Mouse (Mus musculus) bone marrow macrophage, adult 2 months (primary cell): ENCODE measurements around the gene Vps4b. TPM values are rescaled to one million over a fixed set of nuclear protein-coding genes. Genes with fewer than 3 reads are reported as not detected.
"Not testable (repeated sequence)": the region's sequence is repeated elsewhere in the genome, so short reads cannot be mapped to it uniquely, and the experiment has no call there.

ENCODE experiments used
- H3K27ac ChIP-seq: 2 replicates; pipeline ENCODE4 v1.5.1; 2012; ENCODE audit warnings: low read depth, low read length; ENCODE audit not compliant: insufficient read depth
- H3K4me1 ChIP-seq: 2 replicates; pipeline ENCODE4 v1.6.1; 2012; ENCODE audit warnings: low read length; ENCODE audit not compliant: control insufficient read depth, insufficient read depth
- H3K4me3 ChIP-seq: 2 replicates; pipeline ENCODE4 v1.5.1; 2012; ENCODE audit warnings: mild to moderate bottlenecking, low read length, moderate library complexity; ENCODE audit not compliant: insufficient read depth
- CTCF ChIP-seq: IDR thresholded peaks from 2 replicates; pipeline ENCODE4 v1.5.1; 2012; ENCODE audit warnings: low read depth, mild to moderate bottlenecking, low read length, moderate library complexity
- POLR2A ChIP-seq: IDR thresholded peaks from 2 replicates; pipeline ENCODE4 v1.6.1; 2012; ENCODE audit warnings: mild to moderate bottlenecking, low read depth, low read length, borderline replicate concordance
- polyA plus RNA-seq: library from polyadenylated mRNA; stranded (reverse); fragments of >200 nt; gene quantifications from 2 replicates; pipeline ENCODE4 v1.2.4, GENCODE M21; 2012; ENCODE audit not compliant: missing spikeins, insufficient read depth, insufficient read length

The Vps4b gene
- polyA plus RNA-seq, 1 experiment, result 127 TPM

DNA sequence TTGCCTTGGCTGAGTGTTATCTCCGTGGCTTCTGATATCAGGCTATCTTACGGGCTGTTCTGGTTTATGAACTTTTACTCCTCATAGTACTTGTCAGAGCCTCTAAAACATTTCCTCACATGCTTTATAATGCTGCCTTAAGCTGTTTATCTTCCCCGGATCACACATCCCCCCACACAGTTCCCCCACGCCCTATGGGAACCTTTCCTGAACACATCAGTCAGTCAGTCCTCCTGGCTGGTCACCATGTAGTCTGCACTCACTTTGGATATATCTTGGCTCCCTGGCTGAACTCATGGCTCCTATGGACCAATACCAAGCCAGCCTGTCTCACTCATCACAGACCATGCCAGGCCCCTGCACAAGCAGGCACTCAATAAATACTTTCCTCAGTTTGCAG lies 39.9 kb downstream of the Vps4b start:
- Histone ChIP-seq H3K4me1 (peaks cover 14% of the 10 kb centered on the region), H3K27ac (no peak overlapping the region), H3K4me3 (no peak overlapping the region)
- TF ChIP-seq POLR2A (no peak), CTCF (no peak)

DNA sequence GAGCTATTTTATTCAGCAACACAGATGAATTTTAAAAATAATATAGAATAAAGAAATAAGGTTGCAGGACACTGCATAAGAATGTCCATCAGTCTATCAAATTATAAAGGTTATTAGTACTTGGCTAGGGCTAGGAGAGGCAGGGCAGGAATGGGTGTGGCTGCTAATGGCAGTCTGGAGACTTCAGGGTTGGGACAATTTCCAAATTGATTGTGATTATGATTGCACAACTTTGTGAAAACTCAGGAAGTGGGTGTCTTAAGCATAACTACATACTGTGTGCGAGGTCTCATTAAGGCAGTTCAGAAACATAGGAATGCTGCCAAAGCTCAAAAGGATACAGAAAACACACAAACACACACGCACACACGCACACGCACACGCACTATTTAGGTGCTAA lies 44.5 kb downstream of the Vps4b start:
- peaks cover 6% of the 10 kb centered on the region for H3K4me1 ChIP-seq
- no peak overlapping the region for H3K27ac ChIP-seq
- no peak for TF ChIP-seq CTCF
- no peak for TF ChIP-seq POLR2A
- H3K4me3 ChIP-seq, result no peak overlapping the region

GRCm38 (mm10) chr1:106750656-106751055 lies 45.9 kb downstream of the Vps4b start:
- peaks cover 6% of the 10 kb centered on the region for H3K4me1 ChIP-seq

DNA sequence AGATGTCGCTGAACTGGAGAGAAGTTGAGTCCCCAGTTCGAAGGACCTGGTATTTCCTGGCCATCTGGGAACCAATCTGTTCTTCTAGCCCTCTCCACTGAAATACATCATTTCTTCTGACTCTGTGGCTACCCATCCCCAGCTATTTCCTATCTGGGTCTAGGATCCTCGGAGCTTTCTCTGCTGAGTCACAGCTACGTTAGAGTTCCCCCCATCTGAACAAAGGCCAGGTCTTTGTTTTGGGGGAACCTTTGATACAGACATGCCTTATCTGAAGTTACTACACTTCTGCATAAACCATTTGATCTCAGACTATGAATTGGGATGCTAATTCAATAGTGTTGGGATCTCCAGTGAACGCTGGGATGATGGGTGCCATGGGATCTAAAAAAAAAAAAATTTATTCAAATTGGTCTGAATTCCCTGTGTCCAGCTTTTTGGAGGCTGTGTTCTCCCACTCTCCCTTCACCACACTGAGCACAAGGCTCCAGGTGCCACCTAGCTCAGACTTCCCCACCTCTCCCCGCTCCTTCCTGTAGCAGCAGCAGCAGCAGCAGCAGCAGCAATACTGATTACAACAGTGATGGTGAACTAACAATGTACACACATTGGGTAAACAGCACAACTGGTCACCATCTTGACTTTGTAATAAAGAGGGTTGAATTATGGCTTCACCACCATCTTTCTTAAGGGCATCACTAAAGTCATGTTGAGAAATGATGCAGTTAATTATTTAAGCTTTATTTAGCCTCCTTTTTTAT lies 47.8 kb downstream of the Vps4b start:
- no peak overlapping the region for H3K27ac ChIP-seq
- peaks cover 6% of the 10 kb centered on the region for H3K4me1 ChIP-seq
- TF ChIP-seq CTCF (no peak), POLR2A (no peak)
- no peak overlapping the region for H3K4me3 ChIP-seq

More at GRCm38 (mm10) chr1:106750656-106751055, 45.9 kb downstream of the Vps4b start:
- no peak overlapping the region for H3K4me3 ChIP-seq
- no peak overlapping the region for H3K27ac ChIP-seq
- TF ChIP-seq CTCF, result no peak
- no peak for TF ChIP-seq POLR2A

GRCm38 (mm10) chr1:106742980-106743379 lies 53.5 kb downstream of the Vps4b start:
- TF ChIP-seq POLR2A, result no peak
- no peak for TF ChIP-seq CTCF
- Histone ChIP-seq H3K27ac (no peak overlapping the region), H3K4me3 (no peak overlapping the region), H3K4me1 (no peaks in the 10 kb centered on the region)

GRCm38 (mm10) chr1:106740735-106741134 lies 55.8 kb downstream of the Vps4b start:
- no peak for TF ChIP-seq CTCF
- no peak for TF ChIP-seq POLR2A
- Histone ChIP-seq H3K27ac (no peak overlapping the region), H3K4me1 (no peaks in the 10 kb centered on the region), H3K4me3 (no peak overlapping the region)

- no peak for TF ChIP-seq POLR2A
- Histone ChIP-seq H3K4me3 (no peak overlapping the region), H3K27ac (no peak overlapping the region), H3K4me1 (no peaks in the 10 kb centered on the region)
Measured at GRCm38 (mm10) chr1:106739810-106740209, 56.7 kb downstream of the Vps4b start.

DNA sequence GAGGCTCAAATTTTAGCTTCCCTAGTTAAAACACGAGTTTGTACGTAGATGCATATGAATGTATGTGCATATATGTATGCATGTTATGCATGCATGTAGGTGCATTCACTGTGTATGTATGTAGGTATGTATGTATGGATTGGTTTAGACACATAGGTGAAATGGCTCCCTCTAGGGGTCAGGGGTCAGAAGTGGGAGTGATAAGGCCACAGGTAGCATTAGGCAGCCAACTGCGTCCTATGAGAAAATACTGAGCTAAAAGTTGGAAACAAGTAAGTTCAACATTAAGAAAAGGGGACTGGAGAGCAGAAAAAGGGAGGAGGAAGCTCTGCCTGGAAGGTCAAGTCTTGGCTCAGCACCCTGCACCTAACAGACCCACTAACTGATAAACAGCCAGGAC lies 58.4 kb downstream of the Vps4b start:
- TF ChIP-seq POLR2A, result no peak
- TF ChIP-seq CTCF, result peak; percentile 46

DNA sequence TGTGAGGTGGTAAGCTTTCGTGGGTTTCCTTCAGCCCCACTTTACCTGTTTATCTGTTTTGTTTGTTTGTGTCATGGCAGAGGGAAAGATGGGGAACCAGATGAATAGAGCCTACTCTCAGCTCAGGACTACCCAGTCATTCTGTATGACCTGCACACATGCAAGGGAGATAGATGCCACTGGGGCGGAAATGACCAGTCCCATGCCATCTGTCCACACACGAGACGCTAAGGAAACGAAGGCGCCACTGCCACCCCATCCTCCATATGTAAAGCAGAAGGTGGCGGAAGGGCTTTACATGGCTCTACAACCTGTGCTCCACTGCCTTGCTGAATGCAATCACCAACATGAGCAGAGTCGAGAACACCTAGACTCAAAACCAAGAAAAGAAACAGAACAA lies 60.3 kb downstream of the Vps4b start:
- Histone ChIP-seq H3K4me3 (no peak overlapping the region), H3K4me1 (no peaks in the 10 kb centered on the region), H3K27ac (no peak overlapping the region)
- no peak for TF ChIP-seq CTCF
- TF ChIP-seq POLR2A, result no peak

More for the DNA sequence above, 58.4 kb downstream of the Vps4b start:
- H3K4me3 ChIP-seq, result no peak overlapping the region
- H3K27ac ChIP-seq, result no peak overlapping the region
- no peaks in the 10 kb centered on the region for H3K4me1 ChIP-seq

- TF ChIP-seq POLR2A (no peak), CTCF (peak; percentile 39; the same call in 1 of the 2 replicates)
- Histone ChIP-seq H3K4me1 (no peaks in the 10 kb centered on the region), H3K4me3 (no peak overlapping the region), H3K27ac (no peak overlapping the region)
Measured at GRCm38 (mm10) chr1:106735586-106735985, 60.9 kb downstream of the Vps4b start.

- TF ChIP-seq POLR2A, result no peak
- Histone ChIP-seq H3K27ac (no peak overlapping the region), H3K4me1 (no peaks in the 10 kb centered on the region), H3K4me3 (no peak overlapping the region)
Measured at GRCm38 (mm10) chr1:106722061-106722460, 74.5 kb downstream of the Vps4b start.

DNA sequence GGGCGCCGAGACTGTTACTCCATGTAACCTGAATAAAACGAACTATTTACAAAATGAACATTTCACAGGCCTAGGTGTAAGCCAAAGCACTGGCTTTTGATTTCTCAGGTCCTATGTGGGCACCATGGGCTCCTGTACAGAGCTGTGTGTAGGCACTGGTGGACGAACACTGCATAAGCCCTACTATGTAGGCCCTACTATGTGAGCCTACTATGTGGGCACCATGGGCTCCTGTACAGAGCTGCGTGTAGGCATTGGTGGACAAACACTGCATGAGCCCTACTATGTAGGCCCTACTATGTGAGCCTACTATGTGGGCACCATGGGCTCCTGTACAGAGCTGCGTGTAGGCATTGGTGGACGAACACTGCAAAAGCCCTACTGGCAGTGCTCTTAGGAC lies 78.8 kb downstream of the Vps4b start:
- not testable (repeated sequence) for H3K4me3 ChIP-seq, H3K4me1 ChIP-seq, H3K27ac ChIP-seq
